Mouse (Mus musculus): Measurements from ENCODE around the gene Cipc. TPM values are rescaled to one million over a fixed set of nuclear protein-coding genes. Genes with fewer than 3 reads are reported as not detected.

Cipc gene
- polyA plus RNA-seq, 2 experiments from 2014 or later: 20.0 to 29.3 TPM

GRCm38 (mm10) chr12:86931919-86932574, 14.8 kb upstream of the Cipc start:
- ATAC-seq: no peak

- no peak for ATAC-seq
Observed at GRCm38 (mm10) chr12:86932575-86932952, 14.3 kb upstream of the Cipc start.

- ATAC-seq: no peak
Observed at GRCm38 (mm10) chr12:86934748-86935147, 12.1 kb upstream of the Cipc start.

GRCm38 (mm10) chr12:86935692-86936282, 11.1 kb upstream of the Cipc start:
- no peak for ATAC-seq

- no peak for ATAC-seq
Observed at GRCm38 (mm10) chr12:86936587-86937343, 10.1 kb upstream of the Cipc start.

- no peak for ATAC-seq
Observed at GRCm38 (mm10) chr12:86938571-86938970, 8.3 kb upstream of the Cipc start.

GRCm38 (mm10) chr12:86941173-86941572, 5.7 kb upstream of the Cipc start:
- no peak for ATAC-seq

GRCm38 (mm10) chr12:86941734-86942486, 4.9 kb upstream of the Cipc start:
- ATAC-seq: peak; percentile 36

GRCm38 (mm10) chr12:86943421-86943820, 3.4 kb upstream of the Cipc start:
- ATAC-seq: no peak

GRCm38 (mm10) chr12:86945126-86945525, 1.7 kb upstream of the Cipc start:
- no peak for ATAC-seq

GRCm38 (mm10) chr12:86946301-86946781, 502 bp upstream of the Cipc start:
- no peak for ATAC-seq

GRCm38 (mm10) chr12:86947681-86948401, 998 bp downstream of the Cipc start:
- no peak for ATAC-seq

GRCm38 (mm10) chr12:86948627-86949026, 1.8 kb downstream of the Cipc start:
- ATAC-seq: no peak

GRCm38 (mm10) chr12:86949501-86949900, 2.7 kb downstream of the Cipc start:
- peak; percentile 40 for ATAC-seq

- peak; percentile 47 for ATAC-seq
Observed at GRCm38 (mm10) chr12:86950161-86950960, 3.5 kb downstream of the Cipc start.

GRCm38 (mm10) chr12:86950961-86951360, 4.1 kb downstream of the Cipc start:
- ATAC-seq: no peak

- no peak for ATAC-seq
Observed at GRCm38 (mm10) chr12:86952331-86952850, 5.5 kb downstream of the Cipc start.

- ATAC-seq: no peak
Observed at GRCm38 (mm10) chr12:86955894-86956293, 9.1 kb downstream of the Cipc start.

- no peak for ATAC-seq
Observed at GRCm38 (mm10) chr12:86958558-86958957, 11.7 kb downstream of the Cipc start.

- no peak for ATAC-seq
Observed at GRCm38 (mm10) chr12:86959661-86960060, 12.8 kb downstream of the Cipc start.

GRCm38 (mm10) chr12:86960138-86960537, 13.3 kb downstream of the Cipc start:
- ATAC-seq: no peak
